Mouse (Mus musculus) bone marrow, adult 2 months (tissue): Measurements from ENCODE around the gene Aff3.

Experiments
- CTCF ChIP-seq: fragments of 200-500 bp; IDR thresholded peaks from 2 replicates; pipeline ENCODE4 v1.5.1; 2011; ENCODE audit warnings: low read length, control low read depth; ENCODE audit not compliant: control insufficient read depth, insufficient read depth
- POLR2A ChIP-seq: fragments of 200-500 bp; IDR thresholded peaks from 2 replicates; pipeline ENCODE4 v1.6.1; 2011; ENCODE audit warnings: low read depth, mild to moderate bottlenecking, control low read depth, low read length, borderline replicate concordance; ENCODE audit not compliant: control insufficient read depth

DNA sequence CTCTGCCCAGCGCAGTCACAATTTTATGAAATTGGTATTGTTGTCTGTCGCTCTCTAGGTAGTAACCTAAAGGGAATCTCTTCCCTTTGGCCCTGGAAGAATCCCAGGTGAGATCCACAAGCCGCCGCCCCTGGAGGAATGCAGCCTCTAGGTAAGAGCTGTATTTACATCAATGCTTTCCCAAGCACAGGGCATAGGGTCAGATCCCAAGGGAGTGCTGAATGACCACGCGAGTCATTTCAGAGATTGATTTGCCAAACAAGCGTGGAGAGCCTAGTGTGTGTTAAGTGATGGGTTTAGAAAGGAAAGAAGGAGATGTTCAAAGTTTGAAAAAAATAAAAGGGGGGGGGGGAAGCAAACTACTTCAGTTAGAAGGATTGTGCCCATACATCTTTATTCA, 29.2 kb downstream of the Aff3 start:
- no peak for TF ChIP-seq POLR2A
- no peak for TF ChIP-seq CTCF
